Mouse (Mus musculus) liver, postnatal 0 days (tissue): ENCODE data around the gene Pex3.

Experiments used
- CTCF ChIP-seq: sonication (generic); IDR thresholded peaks from 2 replicates; pipeline ENCODE4 v1.5.1; 2016; ENCODE audit warnings: antibody characterized with exemption, low read depth
- EP300 ChIP-seq: IDR thresholded peaks from 2 replicates; pipeline ENCODE4 v1.6.1; 2016; ENCODE audit warnings: antibody characterized with exemption, low read depth, mild to moderate bottlenecking

- TF ChIP-seq EP300 (no peak), CTCF (no peak)
These were observed 78.4 kb downstream of the Pex3 start for GRCm38 (mm10) chr10:13474568-13474955.
